Mouse (Mus musculus): Measurements from ENCODE around the gene Tmtc3.
"Not testable (repeated sequence)": the region's sequence is repeated elsewhere in the genome, so short reads cannot be mapped to it uniquely, and the experiment has no call there.

The Tmtc3 gene

GRCm38 (mm10) chr10:100487097-100487978, at the start of gene Tmtc3, which contains the start of gene Cep290:
Tmtc3 (minus strand) TSS chr10:100487350.
Cep290 (plus strand) TSS chr10:100487558.
- DNase-seq (ENCODE audit: low spot score): peak; percentile 99

GRCm38 (mm10) chr10:100524499-100525390, 37.6 kb upstream of the Tmtc3 start:
- no peak for DNase-seq (ENCODE audit: low spot score)

- no peak for DNase-seq (ENCODE audit: low spot score)
Observed at GRCm38 (mm10) chr10:100522330-100522729, 35.2 kb upstream of the Tmtc3 start.

GRCm38 (mm10) chr10:100521617-100522016, 34.5 kb upstream of the Tmtc3 start:
- DNase-seq (ENCODE audit: low spot score): no peak

GRCm38 (mm10) chr10:100508170-100508569, 21.0 kb upstream of the Tmtc3 start:
- DNase-seq (ENCODE audit: low spot score): no peak

- no peak for DNase-seq (ENCODE audit: low spot score)
Observed at GRCm38 (mm10) chr10:100498309-100498708, 11.2 kb upstream of the Tmtc3 start.

- DNase-seq (ENCODE audit: low spot score): no peak
Observed at GRCm38 (mm10) chr10:100491916-100492315, 4.8 kb upstream of the Tmtc3 start.

GRCm38 (mm10) chr10:100486701-100487096, 451 bp downstream of the Tmtc3 start:
- DNase-seq (ENCODE audit: low spot score): peak; percentile 41

GRCm38 (mm10) chr10:100479538-100479937, 7.6 kb downstream of the Tmtc3 start:
- no peak for DNase-seq (ENCODE audit: low spot score)

GRCm38 (mm10) chr10:100475040-100475439, 12.1 kb downstream of the Tmtc3 start:
- DNase-seq (ENCODE audit: low spot score): no peak

- no peak for DNase-seq (ENCODE audit: low spot score)
Observed at GRCm38 (mm10) chr10:100460515-100460914, 26.6 kb downstream of the Tmtc3 start.

GRCm38 (mm10) chr10:100449394-100449793, 37.8 kb downstream of the Tmtc3 start:
- no peak for DNase-seq (ENCODE audit: low spot score)

- DNase-seq (ENCODE audit: low spot score): no peak
Observed at GRCm38 (mm10) chr10:100427592-100427991, 59.6 kb downstream of the Tmtc3 start.

- no peak for DNase-seq (ENCODE audit: low spot score)
Observed at GRCm38 (mm10) chr10:100415566-100415965, 71.6 kb downstream of the Tmtc3 start.

GRCm38 (mm10) chr10:100402301-100402700, 84.8 kb downstream of the Tmtc3 start:
- DNase-seq (ENCODE audit: low spot score): not testable (repeated sequence)

All from embryo, embryonic 10 days (tissue).